Mouse (Mus musculus) megakaryocyte-erythroid progenitor cell, adult 5-6 weeks (primary cell): ENCODE data around the gene Mllt1. TPM values are rescaled to one million over a fixed set of nuclear protein-coding genes. Genes with fewer than 3 reads are reported as not detected.

Experiments used
- ATAC-seq: replicated peaks from 2 replicates; pipeline ENCODE4 v1.8.0; 2016; ENCODE audit warnings: mild to moderate bottlenecking, inconsistent platforms; ENCODE audit not compliant: severe bottlenecking, poor library complexity, low FRiP score, low TSS enrichment
- total RNA-seq, 2 experiments: library from RNA; stranded (forward) in 1 of 2; stranded (reverse) in 1 of 2; fragments of 200-1000, 215-1000 nt in 1 of 2; fragments of >200 nt in 1 of 2; fragmentation: Nextera tagmentation in 1 of 2; gene quantifications; 2 replicates each; pipeline ENCODE4 v1.2.3; 2014 to 2017

Mllt1 gene
- total RNA-seq, 2 experiments from 2014 or later = 17.3 to 33.2 TPM

- no peak for ATAC-seq
Measured at GRCm38 (mm10) chr17:56895368-56895918, 39.8 kb downstream of the Mllt1 start.

GRCm38 (mm10) chr17:56890018-56890417, 45.2 kb downstream of the Mllt1 start:
- peak; percentile 81 for ATAC-seq

GRCm38 (mm10) chr17:56888050-56888449, 47.2 kb downstream of the Mllt1 start:
- no peak for ATAC-seq

- no peak for ATAC-seq
Measured at GRCm38 (mm10) chr17:56884809-56885208, 50.4 kb downstream of the Mllt1 start.

- no peak for ATAC-seq
Measured at GRCm38 (mm10) chr17:56884331-56884730, 50.9 kb downstream of the Mllt1 start.

- peak; percentile 49 for ATAC-seq
Measured at GRCm38 (mm10) chr17:56883612-56884011, 51.6 kb downstream of the Mllt1 start.

- ATAC-seq = no peak
Measured at GRCm38 (mm10) chr17:56877426-56877825, 57.8 kb downstream of the Mllt1 start.

GRCm38 (mm10) chr17:56876981-56877380, 58.2 kb downstream of the Mllt1 start:
- ATAC-seq = no peak

GRCm38 (mm10) chr17:56876465-56876864, 58.8 kb downstream of the Mllt1 start:
- ATAC-seq = no peak

- no peak for ATAC-seq
Measured at GRCm38 (mm10) chr17:56874936-56875651, 60.1 kb downstream of the Mllt1 start, which contains the start of gene 1700061G19Rik. TSS of gene 1700061G19Rik (plus strand) at chr17:56875477.

GRCm38 (mm10) chr17:56874237-56874636, 61.0 kb downstream of the Mllt1 start, which contains the start of gene Acsbg2:
TSS of gene Acsbg2 (minus strand) at chr17:56874447.
- no peak for ATAC-seq

- ATAC-seq = no peak
Measured at GRCm38 (mm10) chr17:56872512-56872911, 62.7 kb downstream of the Mllt1 start.

GRCm38 (mm10) chr17:56871767-56872166, 63.4 kb downstream of the Mllt1 start:
- no peak; the same call in 1 of the 2 replicates for ATAC-seq

- no peak for ATAC-seq
Measured at GRCm38 (mm10) chr17:56870287-56870953, 64.8 kb downstream of the Mllt1 start.

GRCm38 (mm10) chr17:56869481-56869977, 65.7 kb downstream of the Mllt1 start:
- no peak for ATAC-seq

- no peak for ATAC-seq
Measured at GRCm38 (mm10) chr17:56866071-56866470, 69.1 kb downstream of the Mllt1 start.

- peak; percentile 60 for ATAC-seq
Measured at GRCm38 (mm10) chr17:56861197-56861596, 74.0 kb downstream of the Mllt1 start.

- no peak for ATAC-seq
Measured at GRCm38 (mm10) chr17:56858922-56859321, 76.3 kb downstream of the Mllt1 start.

- peak; percentile 72; the same call in 1 of the 2 replicates for ATAC-seq
Measured at GRCm38 (mm10) chr17:56858216-56858615, 77.0 kb downstream of the Mllt1 start.

GRCm38 (mm10) chr17:56855421-56855820, 79.8 kb downstream of the Mllt1 start:
- no peak for ATAC-seq
